Mouse (Mus musculus): ENCODE results near the gene Sord. TPM values are rescaled to one million over a fixed set of nuclear protein-coding genes. Genes with fewer than 3 reads are reported as not detected.

Gene Sord
- total RNA-seq, 2 experiments from 2014 or later: 65.2 to 69.0 TPM

DNA sequence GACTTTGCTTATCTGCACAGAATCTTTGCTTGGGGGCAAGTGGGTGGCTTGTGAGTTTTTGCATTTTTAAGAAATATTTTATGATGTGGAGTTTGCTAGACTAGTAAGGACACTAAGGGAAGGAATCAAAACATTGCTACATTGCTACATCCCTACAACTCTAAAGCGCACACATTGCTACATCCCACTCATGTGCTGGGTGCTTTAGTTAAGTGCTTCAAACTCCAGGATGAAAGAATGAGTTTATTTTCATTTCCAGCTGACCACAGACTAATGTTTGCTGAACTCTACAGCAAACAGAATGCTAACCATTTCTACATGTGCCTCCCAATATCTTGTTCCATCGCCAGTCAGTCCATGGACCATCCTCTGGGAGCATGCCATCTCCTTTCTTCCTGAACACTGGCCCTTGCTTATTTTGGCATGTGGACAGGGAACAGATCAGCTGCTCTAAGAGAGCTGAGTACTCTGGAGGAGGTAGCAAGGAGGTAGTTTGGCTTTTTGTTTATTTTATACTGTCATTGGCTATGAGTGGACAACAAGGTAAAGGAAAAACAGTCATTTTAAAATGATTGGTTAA is 3.4 kb downstream of the Sord start:
- no peak for DNase-seq (ENCODE audit: low spot score)

GRCm38 (mm10) chr2:122240735-122241134 is 6.2 kb downstream of the Sord start:
- no peak for DNase-seq (ENCODE audit: low spot score)

DNA sequence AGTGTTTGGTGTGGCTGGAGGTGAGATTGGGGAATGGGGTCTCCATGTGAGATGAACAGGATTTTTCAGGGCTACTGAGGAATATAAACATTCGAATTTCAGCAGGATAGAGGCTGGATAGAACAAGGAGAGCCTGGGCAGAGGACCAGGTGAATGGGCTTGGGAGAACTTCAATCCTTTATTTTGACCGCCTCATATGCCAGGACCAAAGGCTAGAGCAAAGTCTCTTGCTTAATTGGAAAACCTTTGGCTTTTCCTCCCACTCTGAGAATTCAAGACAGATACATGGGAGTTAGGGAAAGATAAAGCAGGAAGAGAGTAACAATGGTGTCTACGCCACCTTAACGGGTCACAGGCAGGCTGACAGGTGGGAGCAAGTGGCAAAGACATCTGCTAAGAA is 6.7 kb downstream of the Sord start:
- DNase-seq (ENCODE audit: low spot score): no peak

DNA sequence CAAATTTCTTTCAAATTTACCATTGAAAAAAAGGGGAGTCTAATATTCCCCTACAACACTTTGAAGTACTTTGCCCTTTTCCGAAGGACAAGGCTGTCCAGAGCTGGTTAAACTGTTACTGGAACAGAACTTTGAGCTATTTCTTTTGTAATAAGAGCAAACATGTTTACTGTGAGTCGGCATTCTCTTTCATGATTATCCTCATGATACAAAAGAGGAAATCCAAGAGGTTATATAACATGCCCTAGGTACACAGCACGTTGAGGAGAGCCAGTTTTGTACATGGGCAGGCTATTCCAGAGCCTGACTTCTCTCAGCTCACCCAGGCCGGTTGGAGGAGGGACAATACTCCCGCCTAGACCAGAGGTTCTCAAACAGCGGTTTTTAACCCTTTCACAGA is 7.4 kb downstream of the Sord start:
- DNase-seq (ENCODE audit: low spot score): no peak

DNA sequence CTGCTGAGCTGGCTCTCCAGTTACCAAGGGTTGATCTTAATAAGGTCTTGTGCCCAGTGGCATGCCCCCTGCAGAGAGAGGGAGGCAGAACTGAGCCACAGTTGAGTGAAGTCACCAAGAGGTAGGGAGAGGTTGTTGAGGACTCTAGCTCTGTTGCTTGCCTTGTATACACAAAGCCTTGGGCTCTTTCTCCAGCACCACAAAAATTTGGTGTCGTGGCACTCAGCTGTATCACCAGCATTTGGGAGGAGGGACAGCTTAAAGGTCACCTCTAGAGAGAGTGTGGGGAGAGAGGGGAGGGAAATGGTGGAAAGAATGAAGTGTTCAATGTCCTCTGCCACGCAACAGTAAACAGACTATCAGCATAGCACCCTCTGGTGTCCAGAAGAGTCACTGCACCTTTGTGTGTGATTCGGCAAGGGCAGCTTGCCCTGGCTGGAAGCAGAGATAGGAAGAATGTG is 9.2 kb downstream of the Sord start:
- DNase-seq (ENCODE audit: low spot score): peak; percentile 82

- no peak for DNase-seq (ENCODE audit: low spot score)
These were observed 13.2 kb downstream of the Sord start for GRCm38 (mm10) chr2:122247786-122248185.

DNA sequence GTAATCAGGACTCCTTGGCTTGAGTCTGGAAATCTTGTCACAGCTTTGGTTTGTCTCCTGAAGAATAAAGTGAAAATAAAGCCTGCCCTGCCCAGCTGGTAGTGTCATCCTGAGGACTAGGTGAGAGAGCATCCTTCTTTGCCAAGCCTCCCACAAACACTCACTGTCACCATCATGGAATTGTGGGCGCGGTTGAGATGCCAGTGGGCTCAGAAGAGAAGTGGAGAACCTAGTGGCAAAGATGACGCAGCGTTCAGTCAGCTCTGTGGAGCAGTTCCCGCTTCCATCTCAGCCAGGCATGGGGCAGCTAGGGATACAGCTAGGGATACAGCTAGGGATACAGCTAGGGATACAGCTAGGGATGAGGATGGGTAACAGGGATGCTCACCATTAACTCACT is 21.4 kb downstream of the Sord start:
- no peak for DNase-seq (ENCODE audit: low spot score)

- DNase-seq (ENCODE audit: low spot score): no peak
These were observed 26.2 kb downstream of the Sord start for GRCm38 (mm10) chr2:122260729-122261128.

- DNase-seq (ENCODE audit: low spot score): no peak
These were observed 30.1 kb downstream of the Sord start for GRCm38 (mm10) chr2:122264690-122265089.

GRCm38 (mm10) chr2:122266407-122267193 is 32.1 kb downstream of the Sord start:
- DNase-seq (ENCODE audit: low spot score): no peak

DNA sequence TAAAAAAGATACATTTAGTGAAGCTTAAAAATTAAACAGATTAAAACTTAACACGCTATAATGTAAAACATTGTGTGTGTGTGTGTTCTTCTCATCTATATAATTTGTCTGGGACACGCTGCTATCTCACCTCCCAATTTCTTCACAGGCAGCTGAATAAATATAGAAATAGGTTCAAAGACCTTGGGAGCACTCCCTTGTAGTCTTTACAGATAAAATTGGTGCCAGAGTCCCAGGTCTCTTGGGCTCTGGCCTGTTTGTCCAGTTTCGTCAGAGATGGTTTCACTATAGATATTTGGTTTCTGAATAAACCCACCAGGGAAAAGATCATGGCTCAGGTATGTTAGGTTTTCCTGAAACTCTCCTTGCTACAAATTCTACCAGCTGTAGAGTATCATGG is 44.2 kb downstream of the Sord start:
- DNase-seq (ENCODE audit: low spot score): no peak

DNA sequence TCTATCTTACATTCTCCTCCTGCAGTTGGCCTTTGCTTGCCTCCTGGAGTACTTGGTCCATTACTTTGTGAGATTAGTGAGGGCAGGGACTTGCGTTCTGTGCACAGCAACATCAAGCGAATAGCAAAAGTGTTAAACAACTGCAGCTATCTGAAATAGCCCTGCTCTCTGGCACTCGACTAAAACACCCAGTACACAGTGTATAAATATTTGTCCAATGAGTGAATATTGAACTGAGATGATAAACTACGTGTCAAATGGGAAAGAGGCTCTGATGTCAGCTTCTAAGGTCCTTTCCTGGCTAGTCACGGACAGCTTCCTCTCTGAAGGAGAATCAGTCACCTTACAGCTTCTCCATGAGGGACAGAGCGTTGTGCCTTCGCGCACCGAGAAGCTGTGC is 49.5 kb downstream of the Sord start:
- no peak for DNase-seq (ENCODE audit: low spot score)

DNA sequence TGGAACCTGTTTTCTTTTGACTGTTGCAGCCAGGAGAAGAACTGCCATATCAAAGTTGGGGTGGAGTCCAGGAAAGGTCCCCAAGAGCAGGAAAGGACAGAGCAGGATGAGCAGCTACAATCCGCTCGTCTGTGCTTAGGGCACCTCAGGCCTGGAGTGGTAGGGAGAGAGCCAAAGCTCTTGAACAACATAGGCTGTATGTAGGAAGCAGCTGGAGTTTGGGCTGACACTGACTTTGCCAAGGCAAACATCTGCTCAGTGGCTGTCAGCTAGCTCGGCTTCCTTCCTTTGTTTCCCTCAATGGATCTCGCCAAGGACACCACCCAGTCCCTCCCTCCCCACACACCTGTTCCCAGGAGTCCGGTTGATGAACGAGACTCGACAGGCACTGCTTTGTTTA is 51.6 kb downstream of the Sord start:
- no peak for DNase-seq (ENCODE audit: low spot score)

DNA sequence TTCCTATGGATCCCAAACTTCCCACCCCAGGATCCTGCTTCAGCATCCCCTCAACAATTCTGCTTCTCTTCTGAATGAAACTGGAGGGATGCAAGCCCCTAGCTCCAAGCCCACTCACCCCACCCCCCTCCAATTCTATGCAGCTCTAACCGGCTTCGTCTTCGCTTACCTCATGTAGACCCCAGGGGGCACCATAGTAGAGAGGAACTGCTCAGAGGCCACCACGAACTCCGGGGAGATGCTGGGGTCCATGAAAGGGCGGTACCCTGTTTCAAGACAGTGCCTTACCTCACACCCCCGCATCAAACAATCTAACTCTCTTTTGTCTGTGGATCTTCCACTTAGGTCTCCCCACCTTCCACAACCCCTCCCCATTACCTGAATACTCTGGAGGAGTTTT is 60.4 kb downstream of the Sord start:
- DNase-seq (ENCODE audit: low spot score): no peak

DNA sequence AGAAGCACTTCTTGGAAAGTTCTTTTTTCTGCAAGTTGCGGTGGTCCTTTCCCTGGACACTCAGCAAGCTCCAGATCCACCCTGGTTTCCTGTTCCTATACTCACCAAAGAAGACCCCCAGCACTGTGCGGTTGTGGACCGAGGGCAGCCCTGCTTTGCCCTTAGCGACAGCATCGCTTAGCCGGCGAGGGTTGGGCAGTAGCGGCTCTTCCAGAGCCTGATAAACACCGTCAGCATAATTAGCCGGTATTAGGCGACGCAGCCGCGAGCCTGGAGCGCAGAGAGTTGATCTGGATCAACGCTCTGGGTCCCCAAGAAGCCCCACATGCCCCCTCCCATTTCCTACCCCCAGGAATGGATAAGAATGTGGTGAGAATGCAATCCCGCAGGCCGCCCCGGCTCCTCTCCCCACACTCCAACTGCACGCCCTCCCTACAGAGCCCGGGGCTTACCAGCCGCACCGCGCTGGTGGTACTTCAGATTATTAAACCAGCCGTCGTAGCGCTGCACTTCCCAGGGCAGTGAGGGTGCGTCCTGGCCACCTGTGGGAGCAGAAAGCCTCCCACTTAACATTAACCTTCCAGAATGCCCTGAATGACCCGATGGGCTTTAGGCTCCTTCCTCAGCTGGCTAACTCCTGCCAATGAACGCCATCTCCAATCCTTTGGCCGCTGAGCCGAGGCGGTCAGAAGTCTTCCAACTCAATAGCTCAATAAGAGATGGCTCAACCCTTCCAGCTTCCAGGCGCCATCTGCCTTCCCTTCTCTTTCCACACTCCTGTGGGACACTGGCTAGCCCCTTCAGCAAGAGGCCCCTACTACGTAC is 62.9 kb downstream of the Sord start:
- DNase-seq (ENCODE audit: low spot score): no peak

- DNase-seq (ENCODE audit: low spot score): no peak
These were observed 63.5 kb downstream of the Sord start, which contains the start of gene Duox2 for GRCm38 (mm10) chr2:122298096-122298499. Duox2 (minus strand) TSS chr2:122298449.

DNA sequence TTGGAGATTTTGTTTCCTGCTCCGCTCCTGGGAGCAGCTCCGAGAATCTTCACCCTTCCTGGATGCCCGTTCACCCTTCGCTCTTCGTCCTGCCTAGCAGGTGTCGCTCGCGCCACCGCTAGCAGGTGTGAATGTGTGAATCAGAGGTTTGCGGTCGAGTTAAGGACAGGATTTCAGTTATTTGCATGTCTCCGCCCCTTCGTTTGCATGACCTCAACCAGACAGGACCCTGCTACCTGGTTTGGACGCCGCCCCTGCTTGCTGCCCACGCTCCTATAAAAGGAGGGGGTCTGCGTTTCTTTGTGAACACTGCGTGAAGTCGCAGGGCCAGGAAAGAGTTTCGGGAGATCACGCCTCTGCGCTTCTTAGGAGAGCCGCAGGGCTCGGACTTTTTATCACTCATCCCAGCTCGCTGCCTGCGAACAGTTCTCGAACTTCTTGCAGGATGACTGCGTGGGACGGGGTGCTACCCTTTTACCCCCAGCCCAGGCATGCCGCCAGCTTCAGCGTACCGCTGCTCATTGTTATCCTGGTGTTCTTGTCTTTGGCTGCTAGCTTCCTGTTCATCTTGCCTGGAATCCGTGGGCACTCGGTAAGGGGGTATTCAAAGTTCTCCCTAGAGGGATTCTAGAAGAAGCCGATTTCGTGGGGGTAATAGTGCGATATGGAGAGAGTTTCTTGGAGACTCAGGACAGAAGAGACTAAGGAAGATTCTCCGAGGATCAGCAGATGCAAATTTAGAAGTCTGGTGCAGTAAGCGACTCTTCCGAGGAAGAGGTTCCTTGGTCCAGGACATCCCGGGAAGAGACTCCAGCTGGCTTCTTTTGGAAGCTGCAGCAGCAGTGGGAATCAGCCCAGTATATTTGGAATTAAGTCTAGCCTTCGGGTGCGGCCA is 64.3 kb downstream of the Sord start, which contains the start of gene Duoxa2:
Duoxa2 (plus strand) TSS at position 305 of the 895 bp plus-strand sequence.
- no peak for DNase-seq (ENCODE audit: low spot score)

GRCm38 (mm10) chr2:122299911-122300655 is 65.5 kb downstream of the Sord start:
- DNase-seq (ENCODE audit: low spot score): no peak

DNA sequence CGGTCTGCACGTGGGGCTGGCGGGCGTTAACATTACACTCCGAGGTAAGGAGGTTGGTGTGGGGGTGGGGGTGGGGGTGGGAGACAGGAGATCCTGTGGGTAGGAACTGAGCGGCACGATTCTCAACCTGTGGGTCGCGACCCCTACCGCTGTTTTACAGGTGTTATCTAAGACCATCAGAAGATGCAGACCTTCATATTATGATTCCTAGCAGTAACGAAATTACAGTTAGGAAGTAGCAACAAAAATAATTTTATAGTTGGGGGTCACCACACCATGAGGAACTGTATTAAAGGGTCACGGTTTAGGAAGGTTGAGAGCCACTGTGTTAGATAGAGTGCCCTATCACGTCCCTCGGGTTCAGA is 66.1 kb downstream of the Sord start:
- DNase-seq (ENCODE audit: low spot score): no peak
